Mouse (Mus musculus): ENCODE data around the gene Sytl1. TPM values are rescaled to one million over a fixed set of nuclear protein-coding genes. Genes with fewer than 3 reads are reported as not detected.
A peak's percentile ranks its signal among the peaks of the same experiment; 100 is the strongest.

Gene Sytl1
- polyA plus RNA-seq, 1 experiment from 2014 or later = 0.66 TPM

- under 1% methylated on average over 73 of the region's 73 CpGs for WGBS
- Histone ChIP-seq H3K4me3 (replicated peaks) (peak within 1 kb of the TSS; percentile 80), H3K27ac (peak within 1 kb of the TSS; percentile 90), H3K9me3 (no peaks in the 10 kb centered on the region), H3K9ac (replicated peaks) (peak within 1 kb of the TSS; percentile 88), H3K4me2 (replicated peaks) (peak within 1 kb of the TSS; percentile 73), H3K4me1 (replicated peaks) (peaks cover 38% of the 10 kb centered on the region), H3K27me3 (no peaks in the 10 kb centered on the region), H3K36me3 (no peaks in the 10 kb centered on the region)
- ATAC-seq = peak; percentile 93
Measured at GRCm38 (mm10) chr4:133277104-133278026, 14.5 kb upstream of the Sytl1 start, which contains the start of gene Tmem222. Gene Tmem222 (minus strand): TSS chr4:133277792.

DNA sequence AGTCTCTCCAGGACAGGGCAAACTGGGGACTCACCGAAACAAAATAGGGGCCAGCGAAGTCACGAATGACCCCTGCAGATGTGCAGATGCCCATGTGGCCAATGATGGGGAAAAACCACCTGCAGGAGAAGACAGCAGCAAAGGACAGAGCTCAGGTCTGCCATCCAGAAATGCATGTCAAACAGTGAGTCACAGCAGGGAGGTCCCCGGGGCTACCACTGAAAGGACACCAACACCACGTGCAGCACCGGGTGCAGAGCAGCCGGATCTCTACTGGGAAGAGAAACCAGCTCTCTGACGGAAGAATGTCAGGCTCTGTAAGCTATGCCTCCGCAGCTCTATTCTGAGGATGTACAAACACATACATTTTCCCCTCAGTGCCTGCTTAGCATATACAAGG, 8.0 kb upstream of the Sytl1 start:
- Histone ChIP-seq H3K9me3 (no peaks in the 10 kb centered on the region), H3K4me2 (replicated peaks) (no peak overlapping the region), H3K4me3 (replicated peaks) (no peak overlapping the region), H3K36me3 (peaks cover 51% of the 10 kb centered on the region), H3K27me3 (no peaks in the 10 kb centered on the region), H3K27ac (no peak overlapping the region), H3K9ac (replicated peaks) (no peak overlapping the region), H3K4me1 (replicated peaks) (peaks cover 12% of the 10 kb centered on the region)
- ATAC-seq = no peak
- WGBS = 91% methylated on average over 9 of the region's 9 CpGs

- peaks cover 64% of the 10 kb centered on the region for H3K36me3 ChIP-seq
- H3K27ac ChIP-seq = no peak overlapping the region
Measured at GRCm38 (mm10) chr4:133269596-133269995, 6.7 kb upstream of the Sytl1 start.

GRCm38 (mm10) chr4:133268931-133269330, 6.0 kb upstream of the Sytl1 start:
- ATAC-seq = no peak
- Histone ChIP-seq H3K4me3 (replicated peaks) (no peak overlapping the region), H3K27ac (no peak overlapping the region), H3K36me3 (peaks cover 71% of the 10 kb centered on the region), H3K27me3 (no peaks in the 10 kb centered on the region), H3K9me3 (0 out of 2 replicates have a peak, but pooled peaks cover 7% of the 10 kb centered on the region), H3K4me1 (replicated peaks) (no peaks in the 10 kb centered on the region), H3K4me2 (replicated peaks) (no peak overlapping the region), H3K9ac (replicated peaks) (no peak overlapping the region)
- WGBS = 95% methylated on average over 3 of the region's 3 CpGs

More at GRCm38 (mm10) chr4:133269596-133269995, 6.7 kb upstream of the Sytl1 start:
- no peak for ATAC-seq
- WGBS = 95% methylated on average over 3 of the region's 3 CpGs
- no peaks in the 10 kb centered on the region for H3K27me3 ChIP-seq
- H3K9me3 ChIP-seq = 0 out of 2 replicates have a peak, but pooled peaks cover 1% of the 10 kb centered on the region
- no peak overlapping the region for H3K4me3 ChIP-seq (replicated peaks)
- no peak overlapping the region for H3K4me2 ChIP-seq (replicated peaks)
- no peak overlapping the region for H3K9ac ChIP-seq (replicated peaks)
- no peaks in the 10 kb centered on the region for H3K4me1 ChIP-seq (replicated peaks)

DNA sequence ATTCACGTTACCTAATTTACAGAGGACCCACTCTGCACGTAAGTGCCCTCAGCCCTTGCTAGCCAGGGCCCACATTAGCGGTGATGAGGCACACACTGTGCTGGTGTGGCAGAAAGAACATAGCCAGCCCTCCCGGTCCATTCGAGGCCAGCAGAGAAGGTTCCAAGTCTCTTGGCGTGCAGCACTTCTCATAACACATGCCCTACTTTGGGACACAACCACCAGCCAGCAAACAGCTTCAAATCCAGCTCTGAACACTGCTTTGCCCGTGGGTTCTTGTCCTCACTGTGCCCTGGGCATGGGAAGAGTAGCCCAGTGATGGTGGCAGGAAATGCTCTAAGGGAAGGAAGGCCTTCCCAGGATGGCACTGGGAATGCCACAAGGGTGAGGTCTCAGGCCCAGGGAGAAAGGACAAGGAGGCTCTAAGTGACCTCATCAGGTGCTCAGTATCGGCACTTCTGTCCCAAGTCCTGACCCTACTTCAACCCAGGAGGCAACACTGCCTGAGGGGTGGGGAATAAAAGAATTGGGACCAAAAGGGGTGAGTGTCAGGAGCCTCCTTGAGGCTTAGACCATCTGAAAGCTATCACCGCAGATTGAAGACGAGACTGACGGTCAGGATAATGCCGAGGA, 3.5 kb upstream of the Sytl1 start:
- no peaks in the 10 kb centered on the region for H3K4me1 ChIP-seq (replicated peaks)

GRCm38 (mm10) chr4:133265759-133266158, 2.8 kb upstream of the Sytl1 start:
- no peak overlapping the region for H3K9ac ChIP-seq (replicated peaks)
- no peaks in the 10 kb centered on the region for H3K27me3 ChIP-seq
- H3K27ac ChIP-seq = no peak overlapping the region
- H3K36me3 ChIP-seq = peaks cover 77% of the 10 kb centered on the region
- no peak for ATAC-seq
- WGBS = 95% methylated on average over 4 of the region's 4 CpGs
- no peaks in the 10 kb centered on the region for H3K4me1 ChIP-seq (replicated peaks)
- H3K4me3 ChIP-seq (replicated peaks) = no peak overlapping the region
- 0 out of 2 replicates have a peak, but pooled peaks cover 7% of the 10 kb centered on the region for H3K9me3 ChIP-seq
- no peak overlapping the region for H3K4me2 ChIP-seq (replicated peaks)

More for the DNA sequence above, 3.5 kb upstream of the Sytl1 start:
- Histone ChIP-seq H3K27ac (no peak overlapping the region), H3K27me3 (no peaks in the 10 kb centered on the region), H3K36me3 (peaks cover 81% of the 10 kb centered on the region), H3K9ac (replicated peaks) (no peak overlapping the region), H3K4me2 (replicated peaks) (no peak overlapping the region), H3K9me3 (0 out of 2 replicates have a peak, but pooled peaks cover 7% of the 10 kb centered on the region), H3K4me3 (replicated peaks) (no peak overlapping the region)
- no peak for ATAC-seq
- WGBS = 96% methylated on average over 12 of the region's 12 CpGs

GRCm38 (mm10) chr4:133265297-133265696, 2.4 kb upstream of the Sytl1 start:
- no peaks in the 10 kb centered on the region for H3K27me3 ChIP-seq
- H3K9me3 ChIP-seq = 0 out of 2 replicates have a peak, but pooled peaks cover 7% of the 10 kb centered on the region
- H3K9ac ChIP-seq (replicated peaks) = no peak overlapping the region
- H3K27ac ChIP-seq = no peak overlapping the region
- H3K4me2 ChIP-seq (replicated peaks) = no peak overlapping the region
- 96% methylated on average over 3 of the region's 3 CpGs for WGBS
- no peak for ATAC-seq
- no peak overlapping the region for H3K4me3 ChIP-seq (replicated peaks)
- H3K4me1 ChIP-seq (replicated peaks) = no peaks in the 10 kb centered on the region
- H3K36me3 ChIP-seq = peaks cover 74% of the 10 kb centered on the region

DNA sequence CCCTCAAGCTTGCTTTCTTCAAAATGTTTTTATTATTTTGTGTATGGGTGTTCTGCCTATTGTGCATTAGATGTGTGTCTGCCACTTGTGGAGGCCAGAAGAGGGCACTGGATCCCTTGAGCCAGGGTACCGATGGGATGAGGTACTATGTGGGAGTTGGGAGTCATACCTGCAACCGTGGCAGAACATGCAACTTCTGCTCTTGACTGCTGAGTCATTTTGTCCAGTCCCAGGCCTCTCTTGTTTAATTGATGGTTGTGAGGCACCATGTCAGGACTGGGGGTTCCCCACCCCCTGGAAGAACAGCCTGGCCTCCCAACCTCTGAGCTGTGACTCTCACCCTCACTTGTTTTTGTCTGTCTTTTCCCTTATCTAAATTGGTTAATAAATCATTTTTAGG, 1.6 kb upstream of the Sytl1 start:
- no peaks in the 10 kb centered on the region for H3K4me1 ChIP-seq (replicated peaks)
- H3K9me3 ChIP-seq = 0 out of 2 replicates have a peak, but pooled peaks cover 7% of the 10 kb centered on the region
- H3K4me2 ChIP-seq (replicated peaks) = no peak overlapping the region
- H3K27me3 ChIP-seq = no peaks in the 10 kb centered on the region
- no peak for ATAC-seq
- no peak overlapping the region for H3K9ac ChIP-seq (replicated peaks)
- H3K27ac ChIP-seq = no peak overlapping the region
- no peak overlapping the region for H3K4me3 ChIP-seq (replicated peaks)
- 100% methylated on average over 2 of the region's 2 CpGs for WGBS
- H3K36me3 ChIP-seq = peaks cover 67% of the 10 kb centered on the region

DNA sequence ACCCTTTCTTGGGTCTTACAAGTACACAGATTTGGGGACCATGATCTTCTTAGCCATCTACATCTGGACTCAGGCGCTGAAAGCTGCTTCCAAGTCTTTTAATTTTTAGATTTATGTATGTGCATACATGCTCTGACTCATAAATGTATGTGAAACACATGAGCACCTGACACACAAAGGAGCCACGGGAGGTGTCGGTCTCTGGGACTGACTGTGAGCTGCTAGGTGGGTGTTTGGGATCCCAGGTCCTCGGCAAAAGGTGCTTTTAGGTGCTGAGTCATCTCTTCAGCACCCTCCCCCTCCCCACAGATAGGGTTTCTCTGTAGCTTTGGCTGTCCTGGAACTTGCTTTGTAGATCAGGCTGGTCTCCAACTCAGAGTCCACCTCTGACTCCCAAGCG, 843 bp upstream of the Sytl1 start:
- Histone ChIP-seq H3K4me2 (replicated peaks) (no peak overlapping the region), H3K27me3 (no peaks in the 10 kb centered on the region), H3K27ac (no peak overlapping the region), H3K36me3 (peaks cover 59% of the 10 kb centered on the region), H3K9ac (replicated peaks) (no peak overlapping the region), H3K4me1 (replicated peaks) (no peaks in the 10 kb centered on the region), H3K4me3 (replicated peaks) (no peak overlapping the region), H3K9me3 (0 out of 2 replicates have a peak, but pooled peaks cover 7% of the 10 kb centered on the region)
- WGBS = 98% methylated on average over 5 of the region's 5 CpGs
- ATAC-seq = no peak

DNA sequence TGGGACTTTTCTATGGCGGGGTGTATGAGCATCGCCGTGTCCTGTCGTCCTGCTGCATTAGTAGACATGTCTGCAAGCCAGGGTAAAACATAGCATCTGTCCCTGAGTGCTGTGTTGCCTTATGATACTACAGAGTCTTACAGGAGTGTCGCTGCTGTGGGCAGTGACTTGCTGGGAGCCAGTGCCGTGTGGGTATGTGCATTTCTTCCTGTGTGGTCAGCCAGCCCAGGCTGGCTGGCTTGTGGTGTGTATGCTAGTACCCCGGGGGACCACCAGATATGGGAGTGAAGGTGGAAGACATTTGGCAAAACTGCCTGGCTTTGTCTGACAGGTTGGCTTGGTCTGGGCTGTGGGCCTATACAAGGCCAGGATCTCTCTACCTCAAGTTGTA, 543 bp downstream of the Sytl1 start:
- H3K36me3 ChIP-seq = peaks cover 45% of the 10 kb centered on the region
- H3K9ac ChIP-seq (replicated peaks) = no peak overlapping the region
- ATAC-seq = no peak
- peaks cover 8% of the 10 kb centered on the region for H3K27me3 ChIP-seq
- no peaks in the 10 kb centered on the region for H3K4me1 ChIP-seq (replicated peaks)
- 70% methylated on average over 7 of the region's 7 CpGs for WGBS
- no peak overlapping the region for H3K4me3 ChIP-seq (replicated peaks)
- H3K4me2 ChIP-seq (replicated peaks) = no peak overlapping the region
- H3K9me3 ChIP-seq = 0 out of 2 replicates have a peak, but pooled peaks cover 7% of the 10 kb centered on the region
- no peak overlapping the region for H3K27ac ChIP-seq

DNA sequence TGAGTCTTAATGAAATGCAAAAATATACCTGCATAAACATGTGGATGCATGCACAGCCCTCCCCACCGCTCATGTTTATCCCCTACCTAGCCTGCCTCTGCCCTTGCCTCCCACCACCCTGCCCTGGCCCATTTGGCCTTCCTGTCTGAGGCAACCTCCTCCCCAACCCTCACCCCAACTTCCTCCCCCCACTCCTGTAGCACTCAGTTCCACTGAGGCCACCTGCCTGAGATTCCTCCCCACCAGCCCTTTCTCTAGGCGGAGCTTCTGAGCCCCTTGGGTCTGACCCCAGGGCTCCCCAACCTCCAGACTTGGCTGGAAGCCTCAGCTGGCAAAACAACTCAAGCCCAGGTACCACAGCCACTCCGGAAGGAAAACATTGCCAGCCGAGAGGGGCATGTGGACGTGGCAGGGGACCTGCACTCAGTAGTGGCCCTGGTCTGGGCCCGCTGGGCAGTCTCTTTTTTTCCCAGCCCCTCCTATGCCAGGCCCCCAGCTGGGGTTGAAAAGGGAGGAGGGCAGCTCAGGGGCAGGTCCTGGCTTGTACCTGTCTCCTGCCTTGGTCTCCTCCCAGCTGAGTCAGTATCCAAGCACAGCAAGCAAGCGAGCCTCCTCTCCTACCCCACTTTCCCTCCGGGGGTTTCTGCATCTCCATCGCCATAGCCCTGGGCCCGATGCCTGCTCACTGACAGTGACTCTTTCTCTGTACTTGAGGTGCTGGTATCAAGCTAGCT, 1.1 kb downstream of the Sytl1 start:
- no peak for ATAC-seq
- Histone ChIP-seq H3K4me1 (replicated peaks) (no peaks in the 10 kb centered on the region), H3K9me3 (0 out of 2 replicates have a peak, but pooled peaks cover 7% of the 10 kb centered on the region), H3K27me3 (peaks cover 13% of the 10 kb centered on the region), H3K4me2 (replicated peaks) (no peak overlapping the region), H3K9ac (replicated peaks) (no peak overlapping the region), H3K27ac (no peak overlapping the region), H3K4me3 (replicated peaks) (no peak overlapping the region), H3K36me3 (peaks cover 39% of the 10 kb centered on the region)
- WGBS = 57% methylated on average over 10 of the region's 10 CpGs

All from midbrain, embryonic 13.5 days (tissue).